ENCODE assay signal across 15 mouse cellular contexts in genomic region chr17:84954881-84955280, GRCm38 (mm10).
"Had no signal": no experiment of that assay in that cellular context is flagged by ENCODE, and none has a peak within 500 bp of the region (broad histone marks: within the 10 kb centered on the region; RNA-seq: fewer than 3 reads in every experiment).

No protein-coding gene starts in this region.

- H3K9me3 ChIP-seq: midbrain, embryonic 10.5 days; midbrain, embryonic 13.5 days; neural tube, embryonic 12.5 days; stomach, embryonic 15.5 days had no signal

- DNase-seq: lung, adult 18-20 months; lung, embryonic 14.5 days; lung, postnatal 10 days; lung, postnatal 4 days; right cerebral cortex, postnatal 14 days; thymus, adult 2 months; thymus, postnatal 25 days; thymus, postnatal 4 days had no signal

- H3K27me3 ChIP-seq: midbrain, embryonic 13.5 days; neural tube, embryonic 12.5 days; stomach, embryonic 15.5 days had no signal

- H3K9ac ChIP-seq: lung, embryonic 14.5 days; midbrain, embryonic 13.5 days; neural tube, embryonic 12.5 days; stomach, embryonic 15.5 days had no signal

- ATAC-seq: midbrain, embryonic 13.5 days; midbrain, embryonic 16.5 days had no signal

- H3K27ac ChIP-seq: midbrain, embryonic 10.5 days; midbrain, embryonic 13.5 days; neural tube, embryonic 12.5 days; stomach, embryonic 15.5 days; stomach, postnatal 0 days had no signal

- H3K4me2 ChIP-seq: midbrain, embryonic 13.5 days; neural tube, embryonic 12.5 days; stomach, embryonic 15.5 days had no signal

- H3K36me3 ChIP-seq: midbrain, embryonic 10.5 days; midbrain, embryonic 13.5 days; neural tube, embryonic 12.5 days; stomach, embryonic 15.5 days had no signal

- H3K4me3 ChIP-seq: midbrain, embryonic 10.5 days; midbrain, embryonic 13.5 days; myocyte; neural tube, embryonic 12.5 days; stomach, embryonic 15.5 days had no signal
